Mouse (Mus musculus): ENCODE results near the gene Fam170b. TPM values are rescaled to one million over a fixed set of nuclear protein-coding genes. Genes with fewer than 3 reads are reported as not detected.

Fam170b gene
- total RNA-seq, 2 experiments from 2014 or later, result not detected

Other genes starting within 250 kb of the Fam170b start
- gene Prrxl1, start 234.6 kb upstream of the Fam170b start, total RNA-seq (2014; fragmentation: Nextera tagmentation), result not detected in 2 replicates
- gene Prrxl1, start 234.6 kb upstream of the Fam170b start, total RNA-seq (2017), result not detected in 2 replicates
- gene 3425401B19Rik, start 148.7 kb upstream of the Fam170b start, total RNA-seq (2014; fragmentation: Nextera tagmentation), result not detected in 2 replicates
- not detected in 2 replicates for gene 3425401B19Rik, start 148.7 kb upstream of the Fam170b start, total RNA-seq (2017)
- not detected in 2 replicates for gene Tmem273, start 48.0 kb upstream of the Fam170b start, total RNA-seq (2014; fragmentation: Nextera tagmentation)
- gene Tmem273, start 48.0 kb upstream of the Fam170b start, total RNA-seq (2017), result not detected in 2 replicates
- not detected in 2 replicates for gene Vstm4, start 22.8 kb downstream of the Fam170b start, total RNA-seq (2014; fragmentation: Nextera tagmentation)
- not detected in 2 replicates for gene Vstm4, start 22.8 kb downstream of the Fam170b start, total RNA-seq (2017)
- gene Lrrc18, start 157.4 kb downstream of the Fam170b start, total RNA-seq (2014; fragmentation: Nextera tagmentation), result not detected in 2 replicates
- gene Lrrc18, start 157.4 kb downstream of the Fam170b start, total RNA-seq (2017), result not detected in 2 replicates

Measured in megakaryocyte-erythroid progenitor cell, adult 5-6 weeks (primary cell).